Mouse (Mus musculus): ENCODE measurements around the gene Pyy. TPM values are rescaled to one million over a fixed set of nuclear protein-coding genes. Genes with fewer than 3 reads are reported as not detected.

Pyy gene
- total RNA-seq, 2 experiments from 2014 or later: not detected

DNA sequence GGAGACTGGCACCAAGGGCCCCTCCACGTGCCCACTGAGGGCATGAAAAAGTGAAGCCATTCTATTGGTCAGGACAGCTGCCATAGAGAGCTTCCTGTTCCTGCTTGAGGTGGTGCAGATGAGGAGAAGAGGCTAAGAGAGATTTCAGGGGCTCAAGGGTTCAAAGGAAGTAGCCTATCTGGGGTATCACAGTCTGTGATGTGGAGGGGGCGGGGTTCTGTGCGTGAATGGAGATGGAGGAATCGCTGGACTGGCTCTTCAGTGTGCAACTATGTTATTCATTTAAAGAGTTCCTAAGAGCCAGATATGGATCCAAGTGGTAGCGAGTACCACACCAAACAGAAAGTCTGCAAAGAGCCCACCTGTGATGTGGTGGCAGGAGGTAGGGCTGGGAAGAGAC, 11.2 kb downstream of the Pyy start:
- no peak for DNase-seq (ENCODE audit: low spot score in 2 of 2)

DNA sequence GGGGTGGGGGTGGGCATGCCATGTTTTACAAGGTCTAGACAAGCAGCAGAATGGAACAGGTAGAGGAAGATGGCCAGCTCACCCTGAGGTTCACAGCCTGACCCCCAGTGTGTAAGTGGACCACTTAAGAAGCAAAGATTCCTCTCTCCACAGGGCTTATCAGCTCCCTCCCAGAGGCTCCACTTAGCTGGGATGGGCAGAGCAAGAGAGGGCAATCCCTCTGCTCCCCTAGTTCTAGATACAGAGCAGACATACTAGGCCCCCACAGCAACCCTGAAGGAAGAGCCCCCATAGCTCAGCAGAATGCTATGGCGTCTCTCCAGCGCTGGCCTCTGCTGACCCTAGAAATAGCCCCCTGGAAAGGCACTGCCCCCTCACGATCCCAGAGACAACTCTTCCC, 12.0 kb downstream of the Pyy start:
- DNase-seq (ENCODE audit: low spot score in 2 of 2): no peak

DNA sequence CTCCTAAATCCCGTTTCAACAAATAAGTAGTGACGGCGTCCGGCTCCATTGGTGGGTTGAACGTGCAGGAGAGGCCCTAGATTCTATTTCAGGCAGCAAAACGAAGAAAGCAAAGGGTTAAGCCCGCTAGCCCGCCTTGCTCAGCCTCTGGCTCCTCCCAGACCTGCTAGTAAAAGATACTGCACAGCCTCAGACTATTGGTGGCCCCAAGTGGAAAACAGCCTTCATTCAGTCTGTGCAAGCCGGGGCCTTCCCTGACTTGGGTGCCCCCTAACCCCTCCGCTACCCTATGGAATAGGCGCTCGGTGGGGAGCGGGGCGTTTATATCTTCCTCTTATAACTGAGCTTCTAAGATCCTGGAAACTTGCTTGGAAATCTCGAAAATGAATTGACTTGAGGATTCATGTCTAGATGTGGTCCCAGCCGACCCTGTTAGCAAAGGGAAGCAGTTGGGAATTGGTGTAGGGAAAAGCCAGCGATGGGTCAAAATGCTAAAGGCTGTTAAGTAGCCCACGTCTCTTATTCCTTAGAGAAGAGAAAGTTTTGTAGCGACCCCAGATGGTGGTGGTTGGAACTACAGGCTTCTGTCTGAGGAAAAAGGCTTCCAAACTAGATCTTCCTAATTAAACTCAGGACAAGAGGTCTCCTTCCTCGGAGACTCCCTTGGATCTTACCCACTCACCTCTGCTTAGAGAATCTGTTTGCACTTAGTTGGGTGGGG, 18.4 kb downstream of the Pyy start:
- peak; percentile 68 to 76 for DNase-seq (ENCODE audit: low spot score in 2 of 2)

DNA sequence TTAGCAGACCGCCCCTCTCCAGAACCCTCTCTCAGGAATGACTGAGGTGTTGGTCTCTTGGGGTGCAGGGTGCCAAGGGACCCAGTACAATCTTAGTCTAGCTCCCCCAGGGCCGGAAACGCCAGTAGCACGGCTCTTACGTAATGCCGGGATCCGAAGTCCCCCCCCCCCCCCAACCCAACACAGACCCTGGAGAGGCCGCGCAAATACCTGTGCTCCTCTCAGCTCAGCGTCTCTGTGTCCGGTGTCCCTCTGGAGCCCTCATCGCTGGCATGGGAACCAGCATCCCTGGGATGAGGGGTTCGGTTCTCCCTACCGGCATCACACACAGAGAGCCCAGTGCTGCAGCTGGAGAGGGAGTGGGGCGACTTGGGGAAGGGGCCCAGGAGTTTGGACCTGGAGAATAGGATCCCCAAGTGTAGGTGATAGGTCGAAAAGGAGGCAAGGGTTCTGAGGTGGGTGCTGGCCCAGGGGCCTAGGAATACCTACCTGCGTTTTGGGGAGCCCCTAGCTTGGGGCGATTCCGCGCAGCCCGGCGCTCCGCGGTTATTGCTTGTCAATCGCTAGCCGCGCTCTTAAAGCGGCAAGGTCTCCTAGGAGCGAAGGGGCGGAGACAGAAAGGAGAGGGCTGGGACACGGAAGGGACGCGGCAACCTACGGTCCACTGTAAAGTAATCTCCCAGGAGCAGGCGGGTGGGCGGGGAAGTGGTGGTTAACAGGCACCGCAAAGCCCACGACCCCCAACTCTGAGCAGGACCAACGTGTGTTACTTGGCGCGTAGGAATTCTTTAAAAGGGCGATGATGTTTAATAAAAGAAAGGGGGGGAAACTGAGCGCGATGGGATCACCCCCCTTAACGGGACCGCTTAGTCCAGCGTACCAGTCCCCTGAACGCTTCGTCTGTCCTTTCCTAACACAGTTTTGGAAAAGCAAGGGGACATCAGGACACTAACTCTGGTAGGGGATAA, 19.4 kb downstream of the Pyy start, which contains the start of gene Mpp2:
Gene Mpp2, minus strand, starts transcription at position 585 of the 968 bp plus-strand sequence.
- DNase-seq (ENCODE audit: low spot score in 2 of 2): peak; percentile 74 to 82

DNA sequence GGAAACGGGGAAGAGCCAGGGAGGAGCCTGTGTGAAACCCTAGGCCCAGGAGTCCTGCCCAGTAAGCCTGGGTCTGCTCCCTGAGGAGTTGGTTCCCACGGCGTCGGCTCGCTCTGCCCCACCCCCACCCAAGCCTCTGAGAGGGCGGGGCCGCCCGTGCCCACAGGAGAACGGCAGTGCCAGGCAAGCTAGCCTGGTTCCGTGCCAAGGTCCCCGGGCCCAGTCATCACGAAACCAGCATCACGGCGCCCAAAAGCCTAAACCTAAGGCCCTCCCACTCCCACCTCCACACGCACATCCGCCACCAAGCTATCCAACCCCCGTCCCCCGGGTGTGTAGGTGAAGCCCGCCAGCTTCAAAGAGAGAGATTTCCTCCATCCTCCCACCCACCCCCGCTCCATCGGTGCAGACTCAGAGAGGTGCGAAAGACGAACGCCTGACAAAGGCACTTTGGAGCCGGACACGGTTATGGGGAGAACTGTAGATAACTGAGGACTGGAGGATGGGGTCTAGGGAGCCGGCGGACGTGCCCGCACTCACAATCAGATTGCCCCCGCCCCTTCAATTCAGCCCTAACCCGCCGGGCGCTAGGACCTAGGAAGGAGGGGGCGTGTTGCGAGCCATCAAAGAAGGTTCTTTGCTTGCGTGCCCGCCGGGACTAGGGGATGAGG, 20.4 kb downstream of the Pyy start:
- peak; percentile 85 to 87 for DNase-seq (ENCODE audit: low spot score in 2 of 2)

DNA sequence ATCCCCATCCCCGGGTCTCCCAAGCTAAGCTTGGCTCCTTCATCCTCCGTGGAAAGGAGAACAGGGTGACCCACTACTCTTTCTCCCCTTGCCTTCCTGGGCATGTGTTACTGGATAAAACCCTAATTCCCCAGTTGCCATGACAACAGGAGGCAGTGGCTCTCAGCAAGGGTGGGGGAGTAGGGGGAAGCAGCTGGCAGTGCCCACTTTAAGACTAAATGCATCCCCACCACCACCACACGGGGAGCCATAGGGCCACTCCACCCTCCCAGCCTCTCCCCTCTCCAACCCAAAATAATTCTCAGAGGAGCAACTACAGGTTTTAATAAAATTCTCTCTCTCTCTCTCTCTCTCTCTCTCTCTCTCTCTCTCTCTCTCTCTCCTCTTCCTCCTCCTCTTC, 21.3 kb downstream of the Pyy start:
- peak; percentile 65 to 80 for DNase-seq (ENCODE audit: low spot score in 2 of 2)

DNA sequence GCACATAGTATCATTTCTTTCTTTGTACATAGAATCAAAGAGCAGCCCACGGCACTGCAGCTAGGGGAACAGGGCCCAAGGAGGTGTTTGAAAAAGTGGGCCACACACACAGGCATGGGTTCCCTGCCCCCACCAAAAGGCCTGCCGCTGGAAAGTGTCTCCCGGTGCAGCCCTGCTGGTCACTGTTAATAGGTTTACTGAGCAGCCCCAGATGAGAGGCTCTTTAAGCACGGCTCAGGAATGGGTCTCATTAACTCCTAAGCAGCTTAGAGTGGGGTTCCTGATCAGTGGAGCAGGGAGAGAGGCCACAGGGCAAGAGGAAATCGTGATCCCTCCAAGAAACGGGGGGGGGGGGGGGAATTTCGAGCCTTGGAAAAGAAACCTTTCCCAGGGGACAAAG, 23.5 kb downstream of the Pyy start:
- no peak for DNase-seq (ENCODE audit: low spot score in 2 of 2)

DNA sequence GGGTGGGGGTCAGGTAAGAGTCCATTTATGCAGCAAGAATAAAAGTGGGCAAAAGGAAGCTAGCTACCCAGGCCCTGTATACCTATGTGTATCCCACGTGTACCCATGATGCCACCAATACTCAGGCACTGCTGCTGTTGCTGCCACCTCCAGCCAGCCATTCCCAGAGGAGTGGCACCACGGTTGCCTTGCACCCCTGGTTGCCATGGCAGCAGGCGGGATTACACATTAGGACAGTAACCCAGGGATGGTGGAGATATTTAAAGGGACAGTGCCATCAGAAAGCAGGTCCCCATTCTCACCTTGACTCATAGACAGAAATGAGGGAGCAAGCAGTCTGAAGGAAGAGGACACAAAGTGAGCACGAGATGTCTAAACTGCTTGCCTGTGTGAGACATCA, 24.4 kb downstream of the Pyy start:
- DNase-seq (ENCODE audit: low spot score in 2 of 2): peak in 1 of 2 experiments; percentile 54

DNA sequence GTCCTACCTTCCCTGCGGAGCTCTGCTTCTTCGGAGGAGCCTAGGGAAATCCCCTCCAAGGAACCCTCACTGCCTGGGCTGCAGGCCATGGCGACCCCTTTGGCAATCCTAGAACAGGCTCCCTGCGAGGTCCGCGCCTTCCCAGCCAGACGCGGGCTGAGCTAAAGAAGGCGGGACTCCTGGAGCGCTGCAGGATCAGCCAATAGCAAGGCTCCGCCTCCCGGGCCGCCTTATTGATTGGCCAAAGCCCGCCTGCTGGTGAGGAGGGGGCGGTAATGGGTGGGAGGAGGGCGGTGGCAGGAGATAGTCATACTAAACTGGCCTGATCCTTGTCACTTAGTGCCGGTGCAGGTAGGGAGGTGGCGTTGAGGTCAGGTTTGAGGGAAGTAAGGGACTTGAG, 25.3 kb downstream of the Pyy start:
- DNase-seq (ENCODE audit: low spot score in 2 of 2): peak; percentile 73 to 76

DNA sequence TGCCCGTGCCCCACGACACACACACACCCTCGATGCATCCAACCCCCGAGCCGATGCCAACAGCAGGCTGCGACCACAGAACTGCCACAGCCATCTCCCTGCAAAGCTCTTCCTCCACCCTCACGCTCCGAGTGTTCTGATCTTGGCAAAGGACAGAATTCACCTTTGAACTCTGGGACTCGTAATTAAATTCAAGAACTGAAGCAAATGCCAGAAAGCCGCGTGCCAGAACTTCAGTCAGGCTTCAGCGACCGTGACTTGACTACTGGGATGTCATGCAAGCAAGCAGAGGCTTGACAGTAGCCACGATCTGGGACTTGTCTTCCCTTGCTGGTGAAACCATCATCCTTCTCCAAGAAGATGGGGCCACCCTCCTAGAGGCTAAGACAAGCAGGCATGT, 33.9 kb downstream of the Pyy start:
- no peak for DNase-seq (ENCODE audit: low spot score in 2 of 2)

DNA sequence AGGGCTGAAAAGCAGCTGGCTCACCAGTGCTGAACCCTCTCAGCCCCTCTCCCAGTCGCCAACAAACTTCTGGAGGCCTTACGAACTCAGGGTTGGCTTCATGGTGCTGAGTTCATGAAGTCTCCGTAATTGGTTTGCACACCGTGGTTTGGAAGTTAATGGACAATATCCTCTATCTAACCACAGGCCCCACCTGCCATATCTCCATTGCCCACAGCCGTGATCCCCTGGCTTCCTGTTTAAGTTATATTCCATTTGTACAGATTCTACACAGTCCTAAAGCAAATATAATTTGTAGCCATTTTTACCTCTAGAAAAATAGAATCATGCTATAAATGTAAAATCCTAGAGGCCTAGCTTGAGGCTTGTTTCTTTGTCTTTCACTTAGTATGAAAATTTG, 34.9 kb downstream of the Pyy start:
- DNase-seq (ENCODE audit: low spot score in 2 of 2): no peak

DNA sequence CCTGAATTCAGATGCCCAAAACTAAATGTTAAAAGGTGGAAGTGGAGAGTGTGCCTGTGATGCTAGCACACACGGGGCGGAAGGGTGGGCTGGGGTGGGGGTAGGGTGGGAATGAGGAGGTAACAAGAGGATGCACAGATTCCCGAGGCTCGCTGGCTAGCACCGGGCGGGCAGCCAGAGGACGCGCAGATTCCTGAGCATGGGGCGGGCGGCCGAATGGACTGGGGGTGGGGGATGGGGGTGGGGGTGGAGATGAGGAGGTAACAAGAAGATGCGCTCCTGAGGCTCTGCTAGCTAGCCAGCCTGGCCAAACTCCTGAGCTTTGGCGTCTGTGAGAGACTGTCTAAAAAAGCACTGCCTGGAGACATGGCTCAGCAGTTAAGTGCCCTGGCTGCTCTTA, 37.2 kb downstream of the Pyy start:
- no peak for DNase-seq (ENCODE audit: low spot score in 2 of 2)

DNA sequence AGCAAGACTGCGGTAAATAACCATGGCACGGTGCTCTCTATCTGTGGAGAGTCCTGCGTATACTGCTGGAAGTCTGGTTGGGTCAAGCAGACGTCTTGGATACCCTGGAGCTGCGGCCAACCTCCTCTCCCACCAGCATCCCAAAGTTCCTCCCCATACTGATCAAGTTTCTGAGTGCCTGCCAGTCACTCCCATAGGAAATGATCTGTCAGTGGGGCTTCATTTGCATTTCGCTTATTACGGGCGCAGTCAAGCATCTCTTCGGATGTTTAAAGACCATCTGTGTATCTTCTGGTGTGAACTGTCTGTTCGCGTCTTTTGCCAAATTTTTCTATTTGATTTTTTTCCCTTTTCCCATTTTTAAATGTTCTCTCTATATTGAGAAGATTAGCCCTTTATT, 38.0 kb downstream of the Pyy start:
- no peak for DNase-seq (ENCODE audit: low spot score in 2 of 2)

DNA sequence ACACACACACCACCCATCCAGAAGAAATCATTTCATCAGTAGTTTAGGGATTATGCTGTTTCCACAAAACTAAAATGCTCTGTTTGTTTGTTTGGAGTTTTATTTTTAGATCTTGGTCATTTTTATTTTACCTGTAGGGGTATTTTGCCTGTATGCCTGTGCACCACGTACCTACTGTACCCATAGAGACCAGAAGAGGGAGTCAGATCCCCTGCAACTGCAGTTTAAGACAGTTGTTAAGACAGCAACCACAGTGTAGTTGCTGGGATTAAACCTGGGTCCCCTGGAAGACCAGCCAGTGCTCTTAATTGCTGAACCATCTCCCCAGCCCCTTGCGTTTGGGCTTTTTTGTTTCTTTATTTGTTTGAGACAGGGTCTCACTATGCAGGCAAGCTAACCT, 38.7 kb downstream of the Pyy start:
- no peak for DNase-seq (ENCODE audit: low spot score in 2 of 2)

DNA sequence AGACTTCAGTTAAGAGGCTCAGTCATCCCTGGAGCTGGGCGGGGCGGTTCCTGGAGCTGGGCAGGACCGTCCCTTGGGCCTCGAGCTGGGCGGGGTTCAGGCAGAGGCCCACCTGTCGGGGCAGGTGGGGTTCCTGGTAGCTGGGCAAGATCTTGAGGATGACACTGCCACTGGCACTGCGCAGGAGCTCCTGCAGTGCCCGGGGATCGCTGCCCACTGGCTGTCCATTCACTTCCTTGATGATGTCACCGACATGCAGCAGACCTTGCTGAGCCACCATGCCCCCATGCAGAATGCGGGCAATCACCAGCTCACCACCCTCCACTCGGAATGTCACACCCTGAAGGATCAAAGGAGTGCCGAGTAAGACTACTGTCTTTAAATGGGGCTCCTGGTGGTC, 44.6 kb downstream of the Pyy start:
- no peak for DNase-seq (ENCODE audit: low spot score in 2 of 2)

DNA sequence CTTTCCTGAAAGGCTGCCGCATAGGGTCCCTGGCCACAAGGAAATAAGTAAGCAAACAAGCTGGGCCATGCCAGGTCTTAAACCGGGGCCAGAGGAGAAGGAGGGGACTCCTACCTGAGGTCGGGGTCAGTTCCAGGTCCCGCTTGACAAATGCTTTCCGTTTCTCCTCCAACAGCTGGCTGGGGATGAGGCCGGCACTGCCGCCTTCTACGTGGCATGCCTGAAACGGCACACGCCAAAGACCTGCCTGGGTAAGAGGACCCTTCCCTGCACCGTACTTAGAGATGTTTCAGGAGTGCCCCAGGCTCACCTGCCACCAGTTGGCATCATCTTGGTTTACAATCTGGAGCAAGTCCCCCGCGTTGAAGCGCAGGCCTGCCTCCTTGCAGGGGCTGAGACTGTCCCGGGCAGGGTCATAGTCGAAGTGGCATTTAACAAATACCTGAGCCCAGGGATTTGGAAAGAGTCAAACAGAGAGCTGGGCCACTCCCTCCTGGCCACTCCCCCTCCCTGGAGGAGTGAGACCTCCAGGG, 45.6 kb downstream of the Pyy start:
- no peak for DNase-seq (ENCODE audit: low spot score in 2 of 2)

DNA sequence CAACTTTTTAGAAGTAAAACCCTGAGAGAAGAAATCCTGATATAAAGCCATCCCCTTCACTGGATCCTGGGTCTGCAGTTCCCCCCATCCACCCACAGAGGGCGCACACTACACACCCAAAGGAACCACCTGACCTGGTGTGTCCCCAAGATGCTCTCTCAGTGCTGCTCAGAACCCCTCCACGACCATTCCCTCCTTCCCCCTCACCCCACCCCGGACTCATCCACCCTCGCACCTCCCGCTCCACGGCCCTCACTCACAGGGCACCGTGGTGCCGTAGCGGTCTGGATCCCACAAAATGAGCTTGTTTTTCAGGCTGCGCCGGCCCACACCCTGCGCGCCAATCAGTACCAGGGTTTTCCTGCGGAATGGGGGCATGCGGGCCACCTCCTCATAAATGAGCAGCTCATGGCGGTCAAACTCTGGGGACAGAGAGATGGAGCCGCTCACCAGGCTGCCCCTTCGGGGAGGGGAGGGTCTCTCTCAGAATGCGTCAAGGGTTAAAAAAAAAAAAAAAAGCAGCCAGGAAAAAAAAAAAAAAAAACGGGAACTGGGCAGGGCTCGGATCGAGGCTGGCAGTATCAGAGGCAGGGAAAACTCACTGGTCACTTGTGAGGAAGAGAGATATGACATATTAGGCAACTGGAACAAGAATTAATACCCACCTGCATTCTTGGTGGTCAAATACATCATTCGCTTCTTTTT, 46.2 kb downstream of the Pyy start:
- DNase-seq (ENCODE audit: low spot score in 2 of 2): peak; percentile 74 to 80
